Mouse (Mus musculus): ENCODE results near the gene Kcnj4. TPM values are rescaled to one million over a fixed set of nuclear protein-coding genes. Genes with fewer than 3 reads are reported as not detected.

Kcnj4 gene
- polyA plus RNA-seq, 1 experiment from 2014 or later, result not detected

DNA sequence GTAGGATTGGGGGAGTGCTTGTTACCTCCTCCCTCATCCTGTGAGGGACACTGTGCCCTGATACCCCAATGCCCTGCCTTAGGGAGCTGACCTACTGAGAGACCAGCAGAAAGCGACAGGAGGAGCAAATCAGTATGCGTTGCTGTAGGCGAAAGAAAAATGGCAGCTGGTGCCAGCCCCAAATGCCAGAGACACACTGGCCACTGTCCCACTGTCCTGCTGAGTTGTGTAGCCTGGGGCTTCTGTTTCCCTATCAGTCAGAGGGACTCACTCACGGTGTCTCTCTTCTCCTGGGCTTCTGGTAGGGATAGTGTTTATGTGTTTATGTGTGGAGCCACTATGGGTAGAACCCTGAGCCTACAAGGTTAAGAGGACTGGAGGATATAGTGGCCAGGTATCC, 12.7 kb upstream of the Kcnj4 start:
- WGBS, result 69% methylated on average over 4 of the region's 4 CpGs
- H3K27me3 ChIP-seq (ENCODE audit: control insufficient read depth, insufficient read depth, low read length), result peaks cover 50% of the 10 kb centered on the region
- DNase-seq (no peak), ATAC-seq (ENCODE audit: low FRiP score, low TSS enrichment) (no peak)
- no peaks in the 10 kb centered on the region for H3K9me3 ChIP-seq (ENCODE audit: control insufficient read depth, low read length)
- no peak overlapping the region for H3K9ac ChIP-seq (replicated peaks; ENCODE audit: low read length)
- H3K4me2 ChIP-seq (ENCODE audit: low read length), result no peak overlapping the region
- no peaks in the 10 kb centered on the region for H3K36me3 ChIP-seq (ENCODE audit: control insufficient read depth, insufficient read depth, low read length)
- peaks cover 12% of the 10 kb centered on the region for H3K4me1 ChIP-seq (ENCODE audit: control insufficient read depth, insufficient read depth, low read length)
- no peak overlapping the region for H3K4me3 ChIP-seq (replicated peaks; ENCODE audit: low read depth, low read length)
- no peak overlapping the region for H3K27ac ChIP-seq (replicated peaks; ENCODE audit: low read depth, low read length)

DNA sequence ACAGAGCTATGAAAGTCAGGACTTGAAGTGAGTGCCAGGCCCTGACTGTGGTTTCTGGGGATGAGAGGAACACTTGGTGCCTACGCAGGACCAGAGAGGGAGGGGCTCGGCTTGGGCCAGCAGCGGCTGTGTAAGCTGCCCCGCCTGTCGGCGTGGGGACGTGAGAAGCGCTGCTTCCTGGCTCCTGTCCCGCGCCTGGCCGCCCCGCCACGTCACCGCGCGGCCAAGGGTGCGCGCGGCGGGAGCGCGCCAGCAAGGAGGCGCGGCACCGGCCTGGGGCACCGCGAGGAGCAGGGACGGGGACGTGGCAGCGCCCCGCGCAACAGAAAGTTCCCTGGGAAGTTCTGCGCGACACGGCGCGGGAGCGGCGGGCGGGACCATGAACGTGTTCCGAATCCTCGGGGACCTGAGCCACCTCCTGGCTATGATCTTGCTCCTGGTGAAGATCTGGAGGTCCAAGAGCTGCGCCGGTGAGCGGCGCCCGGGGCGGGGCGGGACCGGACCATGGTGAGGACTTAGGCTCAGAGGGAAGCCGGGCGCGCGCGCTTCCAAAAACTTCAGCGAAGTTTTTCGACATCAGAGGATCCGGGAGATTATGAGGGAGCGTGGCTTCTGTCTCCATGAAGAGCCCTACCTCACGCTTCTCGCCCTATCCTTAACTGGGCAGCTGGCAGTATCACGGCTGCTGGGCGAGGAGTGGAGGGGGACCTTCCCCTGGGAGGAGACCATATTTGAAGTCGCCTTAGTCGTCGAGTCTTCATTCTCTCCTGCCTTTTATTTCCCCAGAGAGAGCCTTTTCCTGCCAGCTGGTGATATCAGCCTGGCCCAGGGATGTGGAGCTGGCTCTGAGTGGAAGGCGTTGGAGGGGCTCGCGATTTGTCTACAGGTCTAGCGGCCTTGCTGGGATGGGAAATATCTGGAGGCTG, 11.4 kb upstream of the Kcnj4 start, which contains the start of gene Kdelr3:
TSS of gene Kdelr3 (plus strand) at position 241 of the 926 bp plus-strand sequence.
- H3K9me3 ChIP-seq (ENCODE audit: control insufficient read depth, low read length), result no peaks in the 10 kb centered on the region
- H3K36me3 ChIP-seq (ENCODE audit: control insufficient read depth, insufficient read depth, low read length), result no peaks in the 10 kb centered on the region
- peaks cover 17% of the 10 kb centered on the region for H3K4me1 ChIP-seq (ENCODE audit: control insufficient read depth, insufficient read depth, low read length)
- H3K27me3 ChIP-seq (ENCODE audit: control insufficient read depth, insufficient read depth, low read length), result peaks cover 57% of the 10 kb centered on the region
- peak within 1 kb of the TSS; percentile 73 for H3K4me2 ChIP-seq (ENCODE audit: low read length)
- peak within 1 kb of the TSS; percentile 44 for H3K9ac ChIP-seq (replicated peaks; ENCODE audit: low read length)
- H3K27ac ChIP-seq (replicated peaks; ENCODE audit: low read depth, low read length), result no peak within 1 kb of the TSS
- ATAC-seq (ENCODE audit: low FRiP score, low TSS enrichment) (no peak), DNase-seq (peak; percentile 65)
- peak within 1 kb of the TSS; percentile 41 for H3K4me3 ChIP-seq (replicated peaks; ENCODE audit: low read depth, low read length)
- under 1% methylated on average over 71 of the region's 71 CpGs for WGBS

DNA sequence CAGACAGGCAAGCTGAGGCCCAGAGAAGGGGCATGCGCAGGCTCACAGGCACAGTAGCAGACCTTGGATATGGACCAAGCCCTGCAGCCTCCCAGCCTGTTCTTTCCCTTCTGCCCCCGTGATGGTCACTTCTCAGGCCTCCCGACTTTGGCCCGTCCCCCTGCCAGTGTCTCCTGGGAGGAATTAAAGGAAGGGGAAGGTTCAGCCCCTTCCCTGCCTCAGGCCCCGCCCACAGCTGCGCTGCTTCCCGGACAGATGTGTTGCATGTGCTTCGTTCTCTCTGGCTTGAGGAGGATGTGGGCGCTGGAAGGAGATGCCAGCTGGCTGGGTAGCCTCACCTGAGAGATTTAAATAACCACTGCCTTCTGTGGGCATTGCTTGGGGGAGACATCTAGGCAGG, 8.9 kb upstream of the Kcnj4 start:
- Histone ChIP-seq H3K36me3 (ENCODE audit: control insufficient read depth, insufficient read depth, low read length) (no peaks in the 10 kb centered on the region), H3K27me3 (ENCODE audit: control insufficient read depth, insufficient read depth, low read length) (peaks cover 75% of the 10 kb centered on the region), H3K9ac (replicated peaks; ENCODE audit: low read length) (no peak overlapping the region), H3K4me2 (ENCODE audit: low read length) (no peak overlapping the region), H3K9me3 (ENCODE audit: control insufficient read depth, low read length) (no peaks in the 10 kb centered on the region), H3K4me3 (replicated peaks; ENCODE audit: low read depth, low read length) (no peak overlapping the region), H3K4me1 (ENCODE audit: control insufficient read depth, insufficient read depth, low read length) (peaks cover 22% of the 10 kb centered on the region), H3K27ac (replicated peaks; ENCODE audit: low read depth, low read length) (no peak overlapping the region)
- ATAC-seq (ENCODE audit: low FRiP score, low TSS enrichment) (no peak), DNase-seq (no peak)
- 12% methylated on average over 9 of the region's 9 CpGs for WGBS

DNA sequence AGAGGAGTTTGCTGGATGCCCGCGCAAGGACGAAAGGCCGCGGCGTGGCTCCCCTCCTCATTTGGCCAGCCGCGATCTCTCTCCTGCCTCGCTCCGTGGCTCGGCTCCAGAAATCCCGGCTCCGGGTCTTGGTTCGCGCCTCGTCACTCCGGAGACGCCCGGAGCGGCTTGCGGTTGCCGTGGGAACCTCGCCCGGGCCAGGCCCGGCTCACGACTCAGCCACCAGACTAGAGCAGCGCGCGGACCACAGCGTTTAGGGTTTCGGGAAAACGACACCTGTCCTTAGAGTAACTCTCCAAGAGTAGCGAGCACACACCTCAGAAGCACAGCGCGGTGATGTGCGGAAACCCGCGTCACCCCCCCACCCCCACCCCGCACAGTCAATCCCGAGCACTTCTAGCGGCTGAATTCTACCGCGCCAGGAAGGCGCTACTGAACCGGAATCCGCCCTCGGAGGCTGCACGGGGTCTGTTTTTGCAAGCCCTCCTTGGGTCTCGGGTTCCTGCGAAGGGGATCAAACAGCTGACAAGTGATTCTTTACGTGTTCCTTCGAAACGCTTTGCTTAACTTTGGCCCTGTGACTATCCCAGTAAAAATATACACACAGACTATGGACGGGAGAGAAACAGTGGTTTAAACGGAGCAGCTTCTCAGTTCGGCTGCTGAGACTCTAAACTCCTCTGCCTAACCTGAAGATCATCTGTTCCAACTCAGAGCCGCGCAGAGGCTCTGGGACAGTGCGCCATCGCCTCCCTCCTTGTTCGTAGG, 6.7 kb upstream of the Kcnj4 start:
- DNase-seq, result peak; percentile 95
- Histone ChIP-seq H3K36me3 (ENCODE audit: control insufficient read depth, insufficient read depth, low read length) (no peaks in the 10 kb centered on the region), H3K4me2 (ENCODE audit: low read length) (peak overlapping the region; percentile 77), H3K9me3 (ENCODE audit: control insufficient read depth, low read length) (no peaks in the 10 kb centered on the region), H3K27ac (replicated peaks; ENCODE audit: low read depth, low read length) (no peak overlapping the region), H3K9ac (replicated peaks; ENCODE audit: low read length) (0 out of 2 replicates have a peak overlapping the region, but pooled peaks have one; percentile 16), H3K4me1 (ENCODE audit: control insufficient read depth, insufficient read depth, low read length) (peaks cover 17% of the 10 kb centered on the region), H3K27me3 (ENCODE audit: control insufficient read depth, insufficient read depth, low read length) (peaks cover 79% of the 10 kb centered on the region), H3K4me3 (replicated peaks; ENCODE audit: low read depth, low read length) (peak overlapping the region; percentile 40)
- under 1% methylated on average over 61 of the region's 61 CpGs for WGBS
- peak; percentile 81 for ATAC-seq (ENCODE audit: low FRiP score, low TSS enrichment)

DNA sequence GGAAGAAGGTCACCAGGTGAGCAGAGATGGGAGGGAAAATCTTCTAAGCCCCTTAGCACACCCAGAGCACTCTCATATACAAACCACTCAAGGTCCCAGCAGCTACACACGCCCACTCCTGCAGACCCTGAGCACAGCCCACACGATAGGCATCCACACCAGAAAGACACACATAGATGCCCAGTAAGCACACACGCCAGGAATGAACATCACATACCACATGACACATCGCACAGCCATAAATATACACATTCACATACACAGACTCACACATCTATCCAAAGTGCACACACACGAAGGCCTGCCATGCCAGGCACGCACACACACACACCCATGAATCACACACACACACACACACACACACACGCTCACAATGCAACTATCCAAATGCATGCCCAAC, 5.4 kb upstream of the Kcnj4 start:
- H3K4me3 ChIP-seq (replicated peaks; ENCODE audit: low read depth, low read length), result no peak overlapping the region
- peaks cover 19% of the 10 kb centered on the region for H3K4me1 ChIP-seq (ENCODE audit: control insufficient read depth, insufficient read depth, low read length)
- peaks cover 77% of the 10 kb centered on the region for H3K27me3 ChIP-seq (ENCODE audit: control insufficient read depth, insufficient read depth, low read length)
- H3K27ac ChIP-seq (replicated peaks; ENCODE audit: low read depth, low read length), result no peak overlapping the region
- no peak overlapping the region for H3K9ac ChIP-seq (replicated peaks; ENCODE audit: low read length)
- no peaks in the 10 kb centered on the region for H3K36me3 ChIP-seq (ENCODE audit: control insufficient read depth, insufficient read depth, low read length)
- no peaks in the 10 kb centered on the region for H3K9me3 ChIP-seq (ENCODE audit: control insufficient read depth, low read length)
- no peak for ATAC-seq (ENCODE audit: low FRiP score, low TSS enrichment)
- WGBS, result 84% methylated on average over 7 of the region's 7 CpGs
- no peak for DNase-seq
- H3K4me2 ChIP-seq (ENCODE audit: low read length), result no peak overlapping the region

DNA sequence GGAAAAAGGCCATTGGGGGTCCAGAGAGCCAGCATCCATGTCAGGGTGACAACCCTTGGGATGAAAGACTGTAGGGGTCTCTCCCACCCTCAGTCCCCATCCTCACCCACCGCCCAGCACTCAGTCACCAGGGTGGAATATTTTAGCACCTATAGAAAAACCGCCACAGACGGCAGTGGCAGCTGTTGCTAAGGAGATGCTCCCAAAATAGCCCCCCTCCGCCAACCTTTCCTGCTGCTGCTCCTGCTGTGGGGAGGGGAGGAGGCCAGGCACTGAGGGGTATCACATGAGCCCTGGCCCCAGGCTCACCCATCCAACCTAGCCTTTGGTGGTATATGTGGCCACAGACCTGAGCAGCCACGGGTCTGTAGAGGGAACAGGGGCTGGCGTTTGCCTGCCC, 5.0 kb upstream of the Kcnj4 start:
- no peak overlapping the region for H3K4me3 ChIP-seq (replicated peaks; ENCODE audit: low read depth, low read length)
- no peak overlapping the region for H3K9ac ChIP-seq (replicated peaks; ENCODE audit: low read length)
- H3K36me3 ChIP-seq (ENCODE audit: control insufficient read depth, insufficient read depth, low read length), result no peaks in the 10 kb centered on the region
- peaks cover 23% of the 10 kb centered on the region for H3K4me1 ChIP-seq (ENCODE audit: control insufficient read depth, insufficient read depth, low read length)
- H3K4me2 ChIP-seq (ENCODE audit: low read length), result no peak overlapping the region
- ATAC-seq (ENCODE audit: low FRiP score, low TSS enrichment) (no peak), DNase-seq (no peak)
- no peak overlapping the region for H3K27ac ChIP-seq (replicated peaks; ENCODE audit: low read depth, low read length)
- 30% methylated on average over 6 of the region's 6 CpGs for WGBS
- H3K27me3 ChIP-seq (ENCODE audit: control insufficient read depth, insufficient read depth, low read length), result peaks cover 77% of the 10 kb centered on the region
- H3K9me3 ChIP-seq (ENCODE audit: control insufficient read depth, low read length), result no peaks in the 10 kb centered on the region

DNA sequence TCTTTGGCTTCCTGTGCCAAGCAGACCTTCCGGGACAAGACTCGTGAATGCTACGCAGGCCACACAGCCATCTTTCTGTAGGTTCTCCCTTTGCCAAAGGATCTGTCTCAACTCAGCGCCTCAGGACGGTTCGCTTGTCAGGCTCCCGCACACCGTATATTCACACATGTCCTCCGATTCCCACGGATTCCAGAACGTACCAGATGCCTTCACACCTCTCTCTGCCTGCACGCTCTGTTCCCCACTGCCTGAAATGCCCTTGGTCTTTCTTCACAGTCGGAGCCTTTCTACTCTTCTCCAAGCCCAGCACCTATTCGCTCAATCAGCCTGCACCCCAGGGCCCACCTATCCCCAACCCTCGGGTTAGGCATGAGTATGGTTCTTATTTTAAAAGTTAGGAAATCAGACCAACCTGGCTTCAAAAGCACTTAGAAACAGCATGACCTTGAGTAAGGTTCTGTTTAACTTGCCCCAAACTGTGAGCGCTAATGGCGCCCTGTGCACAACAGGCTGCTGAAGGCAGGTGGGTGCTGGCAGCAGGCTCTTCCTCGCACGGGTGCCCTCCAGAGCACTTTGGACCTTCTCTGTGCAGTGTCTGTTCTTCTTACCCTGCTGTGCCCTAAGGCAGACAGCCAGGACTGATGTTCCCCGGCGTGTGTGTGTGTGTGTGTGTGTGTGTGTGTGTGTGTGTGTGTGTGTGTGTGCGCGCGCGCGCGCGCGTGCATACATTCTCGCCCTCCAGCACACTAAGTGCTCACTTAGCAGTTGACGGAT, 2.2 kb upstream of the Kcnj4 start:
- Histone ChIP-seq H3K4me3 (replicated peaks; ENCODE audit: low read depth, low read length) (no peak overlapping the region), H3K9me3 (ENCODE audit: control insufficient read depth, low read length) (no peaks in the 10 kb centered on the region), H3K4me1 (ENCODE audit: control insufficient read depth, insufficient read depth, low read length) (peaks cover 28% of the 10 kb centered on the region), H3K4me2 (ENCODE audit: low read length) (no peak overlapping the region), H3K9ac (replicated peaks; ENCODE audit: low read length) (no peak overlapping the region), H3K36me3 (ENCODE audit: control insufficient read depth, insufficient read depth, low read length) (no peaks in the 10 kb centered on the region), H3K27ac (replicated peaks; ENCODE audit: low read depth, low read length) (no peak overlapping the region), H3K27me3 (ENCODE audit: control insufficient read depth, insufficient read depth, low read length) (peaks cover 71% of the 10 kb centered on the region)
- DNase-seq (no peak), ATAC-seq (ENCODE audit: low FRiP score, low TSS enrichment) (no peak)
- 53% methylated on average over 31 of the region's 31 CpGs for WGBS

DNA sequence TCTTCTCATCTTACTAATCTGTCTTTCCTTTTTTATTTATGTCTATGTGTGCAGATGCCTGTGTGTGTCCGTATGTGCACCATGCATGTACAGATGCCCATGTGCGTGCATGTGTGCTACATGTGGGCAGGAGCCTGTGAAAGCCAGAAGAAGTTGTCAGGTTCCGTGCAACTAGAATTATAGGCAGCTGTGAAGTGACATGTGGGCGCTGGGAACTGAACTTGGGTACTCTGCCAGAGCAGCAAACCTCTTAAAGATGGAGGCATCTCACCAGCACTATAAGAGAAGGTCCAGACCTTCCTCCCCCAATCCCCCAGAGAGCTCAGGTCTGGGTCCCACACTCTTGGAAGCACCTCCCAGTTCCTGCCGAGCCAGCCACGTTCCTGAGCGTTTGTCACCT, 1.4 kb upstream of the Kcnj4 start:
- Histone ChIP-seq H3K9ac (replicated peaks; ENCODE audit: low read length) (no peak overlapping the region; the same call in 1 of the 2 replicates), H3K4me2 (ENCODE audit: low read length) (peak overlapping the region; percentile 99), H3K9me3 (ENCODE audit: control insufficient read depth, low read length) (no peaks in the 10 kb centered on the region), H3K27ac (replicated peaks; ENCODE audit: low read depth, low read length) (no peak overlapping the region), H3K4me3 (replicated peaks; ENCODE audit: low read depth, low read length) (no peak overlapping the region), H3K4me1 (ENCODE audit: control insufficient read depth, insufficient read depth, low read length) (peaks cover 23% of the 10 kb centered on the region), H3K36me3 (ENCODE audit: control insufficient read depth, insufficient read depth, low read length) (no peaks in the 10 kb centered on the region), H3K27me3 (ENCODE audit: control insufficient read depth, insufficient read depth, low read length) (peaks cover 72% of the 10 kb centered on the region)
- WGBS, result 42% methylated on average over 7 of the region's 7 CpGs
- ATAC-seq (ENCODE audit: low FRiP score, low TSS enrichment) (no peak), DNase-seq (no peak)
